Mouse (Mus musculus) heart, postnatal 36 days (tissue): ENCODE results near the gene Aaed1. TPM values are rescaled to one million over a fixed set of nuclear protein-coding genes. Genes with fewer than 3 reads are reported as not detected.
"Not testable (repeated sequence)": the region's sequence is repeated elsewhere in the genome, so short reads cannot be mapped to it uniquely, and the experiment has no call there.

Experiments
- DNase-seq, 2 experiments: peaks; one replicate each; pipeline ENCODE4 v3.0.0; 2021 to 2022
- intact Hi-C: fragments of 180-260 bp; cut with DNase I; formaldehyde crosslinking; loops from one replicate; pipeline ENCODE4 v1.15.1; 2025
- total RNA-seq, 2 experiments: library from RNA; stranded (reverse); gene quantifications; 2 replicates each; pipeline ENCODE4 v1.2.3; 2021

The Aaed1 gene
- total RNA-seq, 2 experiments from 2014 or later = 65.5 to 68.2 TPM

- no peak for DNase-seq
- intact Hi-C loops = no loop called here
Observed at GRCm38 (mm10) chr13:64257010-64257813, 55.3 kb downstream of the Aaed1 start.

GRCm38 (mm10) chr13:64254185-64254584 lies 58.3 kb downstream of the Aaed1 start:
- intact Hi-C loops, DNase-seq: not testable (repeated sequence)

- intact Hi-C loops = no loop called here
- DNase-seq = no peak
Observed at GRCm38 (mm10) chr13:64253697-64254096, 58.8 kb downstream of the Aaed1 start.

GRCm38 (mm10) chr13:64252147-64252546 lies 60.4 kb downstream of the Aaed1 start:
- no peak for DNase-seq

GRCm38 (mm10) chr13:64250363-64250762 lies 62.1 kb downstream of the Aaed1 start:
- intact Hi-C loops = no loop called here
- peak in 1 of 2 experiments; percentile 27 for DNase-seq

More at GRCm38 (mm10) chr13:64252147-64252546, 60.4 kb downstream of the Aaed1 start:
- intact Hi-C loops = no loop called here

GRCm38 (mm10) chr13:64248775-64249524 lies 63.6 kb downstream of the Aaed1 start:
- intact Hi-C loops = loop anchor here (1.0 to 5.0 kb wide), 4 partner anchors 57 to 190 kb away; partner anchors contain the start of gene Ctsl
- peak; percentile 92 to 94 for DNase-seq

- DNase-seq = peak in 1 of 2 experiments; percentile 71
- intact Hi-C loops = loop anchor here (1.0 to 5.0 kb wide), 4 partner anchors 58 to 191 kb away; partner anchors contain the start of gene Ctsl
Observed at GRCm38 (mm10) chr13:64248161-64248774, 64.2 kb downstream of the Aaed1 start.

- no peak for DNase-seq
- intact Hi-C loops = loop anchor here (5.0 kb wide), 1 partner anchor 126 kb away; the partner anchor contains the start of gene Ctsl
Observed at GRCm38 (mm10) chr13:64246106-64246505, 66.4 kb downstream of the Aaed1 start.

GRCm38 (mm10) chr13:64244685-64245261 lies 67.7 kb downstream of the Aaed1 start:
- intact Hi-C loops = loop anchor here (5.0 kb wide), 1 partner anchor 128 kb away; the partner anchor contains the start of gene Ctsl
- DNase-seq = no peak

GRCm38 (mm10) chr13:64242721-64243120 lies 69.8 kb downstream of the Aaed1 start:
- DNase-seq = no peak
- intact Hi-C loops = no loop called here

- no peak for DNase-seq
- intact Hi-C loops = no loop called here
Observed at GRCm38 (mm10) chr13:64240626-64241025, 71.9 kb downstream of the Aaed1 start.

GRCm38 (mm10) chr13:64237681-64238157 lies 74.8 kb downstream of the Aaed1 start:
- no peak for DNase-seq
- intact Hi-C loops = no loop called here

GRCm38 (mm10) chr13:64237000-64237680 lies 75.4 kb downstream of the Aaed1 start:
- intact Hi-C loops = no loop called here
- DNase-seq = no peak

GRCm38 (mm10) chr13:64235777-64236176 lies 76.7 kb downstream of the Aaed1 start:
- DNase-seq = no peak
- intact Hi-C loops = no loop called here

GRCm38 (mm10) chr13:64235062-64235715 lies 77.3 kb downstream of the Aaed1 start:
- intact Hi-C loops = no loop called here
- DNase-seq = no peak

- no peak for DNase-seq
- intact Hi-C loops = no loop called here
Observed at GRCm38 (mm10) chr13:64233139-64233538, 79.4 kb downstream of the Aaed1 start.

- intact Hi-C loops = no loop called here
- DNase-seq = no peak
Observed at GRCm38 (mm10) chr13:64226725-64227124, 85.8 kb downstream of the Aaed1 start.

GRCm38 (mm10) chr13:64225738-64226137 lies 86.8 kb downstream of the Aaed1 start:
- no peak for DNase-seq
- intact Hi-C loops = no loop called here
